Comparison of ENCODE assay signal across 8 mouse cellular contexts in genomic region chr4:147839282-147839681, GRCm38 (mm10). TPM values are rescaled to one million over a fixed set of nuclear protein-coding genes. Genes with fewer than 3 reads are reported as not detected.
DNase-seq lines count a peak whose midpoint lies in the region.

No protein-coding gene starts in this region.

- peak; percentile 22 for DNase-seq in T-cell, adult 2 months (ENCODE audit: low spot score)
- peak; percentile 69 for DNase-seq in cerebellum, adult 9-11 months
- DNase-seq in heart, adult 11 months = peak; percentile 97
- DNase-seq in heart, postnatal 4 days = peak; percentile 58
- DNase-seq in layer of hippocampus, adult 9-11 months = peak; percentile 27
- DNase-seq in lung, postnatal 4 days = peak; percentile 52 to 61
- DNase-seq in spleen, postnatal 36 days (ENCODE audit: low spot score in 2 of 2) = peak; percentile 31 to 42
- DNase-seq in urinary bladder, adult 2 months (ENCODE audit: low spot score) = peak; percentile 37

RNA-seq across cellular contexts. Expression of gene Zfp933, which starts 8.9 kb away (rescaled TPM):
- 10 to 100 TPM in 1 of 2 experiments, 1 to 10 TPM in 1; 9.1 to 12.6 TPM for total RNA-seq in heart, postnatal 4 days (2021)
- 5.5 and 6.2 TPM in 2 replicates for polyA plus RNA-seq in urinary bladder, adult 2 months (2012; rRNA removed)

RNA-seq across cellular contexts. Expression of gene Miip, which starts 29.3 kb away (rescaled TPM):
- 10 to 100 TPM; 17.8 to 21.7 TPM for total RNA-seq in heart, postnatal 4 days (2021)
- polyA plus RNA-seq in urinary bladder, adult 2 months (2012; rRNA removed) = 43.3 and 57.4 TPM in 2 replicates

RNA-seq across cellular contexts. Expression of gene Fv1, which starts 29.5 kb away (rescaled TPM):
- total RNA-seq in heart, postnatal 4 days (2021) = 10 to 100 TPM in 1 of 2 experiments, 1 to 10 TPM in 1; 9.9 to 11.7 TPM
- 6.8 and 7.6 TPM in 2 replicates for polyA plus RNA-seq in urinary bladder, adult 2 months (2012; rRNA removed)

RNA-seq across cellular contexts. Expression of gene Zfp984, which starts 29.7 kb away (rescaled TPM):
- total RNA-seq in heart, postnatal 4 days (2021) = 1 to 10 TPM; 3.8 to 4.4 TPM
- polyA plus RNA-seq in urinary bladder, adult 2 months (2012; rRNA removed) = 8.7 and 9.8 TPM in 2 replicates

Comparison
In these comparisons a context has a peak if more than half of its experiments do, and no peak if none do; other contexts are left out.
1. Peak in every context shown above with its lines: DNase-seq.
2. DNase-seq: peak in every context shown above with its lines; median percentile 97 in heart, adult 11 months; 69 in cerebellum, adult 9-11 months; 58 in heart, postnatal 4 days; 56 in lung, postnatal 4 days; 37 in urinary bladder, adult 2 months; 36 in spleen, postnatal 36 days; 27 in layer of hippocampus, adult 9-11 months; 22 in T-cell, adult 2 months.